ENCODE assay signal across 9 mouse cellular contexts in genomic region chr2:103424349-103425026, GRCm38 (mm10). TPM values are rescaled to one million over a fixed set of nuclear protein-coding genes. Genes with fewer than 3 reads are reported as not detected.
DNase-seq lines count a peak whose midpoint lies in the region; ATAC-seq and TF ChIP-seq lines count a peak whose summit lies in the region.
"Had no signal": no experiment of that assay in that cellular context is flagged by ENCODE, and none has a peak within 500 bp of the region (broad histone marks: within the 10 kb centered on the region; RNA-seq: fewer than 3 reads in every experiment).

No protein-coding gene starts in this region.

- peak overlapping the region; percentile 30; the same call in 1 of the 2 replicates for H3K9ac ChIP-seq in embryonic facial prominence, embryonic 12.5 days
- H3K9ac ChIP-seq in heart, embryonic 14.5 days (ENCODE audit: low read length), result no peak overlapping the region
- H3K9ac ChIP-seq in lung, embryonic 15.5 days, result peak overlapping the region; percentile 30
- H3K9ac ChIP-seq: limb, embryonic 12.5 days had no signal

- H3K27me3 ChIP-seq in E14TG2a.4 (ENCODE audit: insufficient read depth, low read length), result peaks cover 12% of the 10 kb centered on the region
- no peaks in the 10 kb centered on the region for H3K27me3 ChIP-seq in embryonic facial prominence, embryonic 12.5 days
- no peaks in the 10 kb centered on the region for H3K27me3 ChIP-seq in heart, embryonic 14.5 days (ENCODE audit: control insufficient read depth, insufficient read depth, low read length)
- H3K27me3 ChIP-seq in lung, embryonic 15.5 days, result no peaks in the 10 kb centered on the region
- H3K27me3 ChIP-seq: limb, embryonic 12.5 days had no signal

- H3K4me2 ChIP-seq in embryonic facial prominence, embryonic 12.5 days (replicated peaks), result peak overlapping the region; percentile 13; the same call in 1 of the 2 replicates
- peak overlapping the region; percentile 23; the same call in 1 of the 2 replicates for H3K4me2 ChIP-seq in heart, embryonic 14.5 days (ENCODE audit: low read length)
- H3K4me2 ChIP-seq in lung, embryonic 15.5 days, result peak overlapping the region; percentile 48
- H3K4me2 ChIP-seq: limb, embryonic 12.5 days had no signal

- no peak overlapping the region for H3K4me3 ChIP-seq in E14TG2a.4 (replicated peaks; ENCODE audit: low read length)
- 0 out of 2 replicates have a peak overlapping the region, but pooled peaks have one; percentile 2 for H3K4me3 ChIP-seq in embryonic facial prominence, embryonic 12.5 days
- no peak overlapping the region for H3K4me3 ChIP-seq in heart, embryonic 14.5 days (ENCODE audit: control insufficient read depth in 1 of 2, insufficient read depth in 1 of 2, low read depth in 1 of 2, low read length in 2 of 2)
- peak overlapping the region; percentile 40 for H3K4me3 ChIP-seq in lung, embryonic 15.5 days
- H3K4me3 ChIP-seq: limb, embryonic 12.5 days had no signal

- TF ChIP-seq CTCF in E14TG2a.4 (conservative IDR thresholded peaks at IDR 0.05; ENCODE audit: low read length), result peak; percentile 91

- H3K9me3 ChIP-seq in E14TG2a.4 (ENCODE audit: low read length), result no peaks in the 10 kb centered on the region
- H3K9me3 ChIP-seq in embryonic facial prominence, embryonic 12.5 days, result no peaks in the 10 kb centered on the region
- H3K9me3 ChIP-seq in heart, embryonic 14.5 days (ENCODE audit: control insufficient read depth, low read length), result no peaks in the 10 kb centered on the region
- no peaks in the 10 kb centered on the region for H3K9me3 ChIP-seq in lung, embryonic 15.5 days
- H3K9me3 ChIP-seq: limb, embryonic 12.5 days had no signal

- H3K4me1 ChIP-seq in E14TG2a.4 (replicated peaks; ENCODE audit: low read depth, low read length), result peaks cover 10% of the 10 kb centered on the region
- H3K4me1 ChIP-seq in embryonic facial prominence, embryonic 12.5 days, result peaks cover 2% of the 10 kb centered on the region; the same call in 1 of the 2 replicates
- H3K4me1 ChIP-seq in heart, embryonic 14.5 days (ENCODE audit: control insufficient read depth in 2 of 2, insufficient read depth in 2 of 2, low read length in 2 of 2), result peaks cover 8 to 12% of the 10 kb centered on the region in 2 experiments; a peak in 3 of 4 replicates
- H3K4me1 ChIP-seq in lung, embryonic 15.5 days, result peaks cover 24% of the 10 kb centered on the region

- H3K27ac ChIP-seq in embryonic facial prominence, embryonic 12.5 days, result no peak overlapping the region
- H3K27ac ChIP-seq in heart, embryonic 14.5 days (replicated peaks in 1 of 2; ENCODE audit: control insufficient read depth in 1 of 2, insufficient read depth in 1 of 2, low read depth in 2 of 2, low read length in 2 of 2), result no peak overlapping the region
- peak overlapping the region; percentile 89 for H3K27ac ChIP-seq in lung, embryonic 15.5 days
- H3K27ac ChIP-seq: limb, embryonic 12.5 days had no signal

- ATAC-seq in embryonic facial prominence, embryonic 12.5 days (ENCODE audit: insufficient number of reproducible peaks, insufficient read depth, low FRiP score, low TSS enrichment), result no peak
- no peak for ATAC-seq in heart, embryonic 14.5 days (ENCODE audit: insufficient number of reproducible peaks, insufficient read depth, low FRiP score, low read depth)
- peak; percentile 59; the same call in 1 of the 2 replicates for ATAC-seq in lung, embryonic 15.5 days (ENCODE audit: borderline replicate concordance, extremely low read depth, low FRiP score, low TSS enrichment)

- peak; percentile 48 for DNase-seq in adrenal gland, postnatal 25 days
- peak; percentile 53 to 81 for DNase-seq in kidney, postnatal 36 days
- DNase-seq in ovary, postnatal 36 days (ENCODE audit: low spot score), result peak; percentile 50
- DNase-seq in thymus, postnatal 36 days, result peak; percentile 38 to 55

- 27% methylated on average over 12 of the region's 12 CpGs for WGBS in embryonic facial prominence, embryonic 12.5 days
- WGBS in heart, embryonic 14.5 days, result 22% methylated on average over 12 of the region's 12 CpGs
- WGBS in lung, embryonic 15.5 days, result 12% methylated on average over 12 of the region's 12 CpGs

- no peaks in the 10 kb centered on the region for H3K36me3 ChIP-seq in E14TG2a.4 (ENCODE audit: insufficient read depth, low read length)
- no peaks in the 10 kb centered on the region for H3K36me3 ChIP-seq in embryonic facial prominence, embryonic 12.5 days
- H3K36me3 ChIP-seq in heart, embryonic 14.5 days (ENCODE audit: control insufficient read depth, insufficient read depth, low read length), result no peaks in the 10 kb centered on the region
- H3K36me3 ChIP-seq in lung, embryonic 15.5 days, result no peaks in the 10 kb centered on the region
- H3K36me3 ChIP-seq: limb, embryonic 12.5 days had no signal

RNA-seq across cellular contexts. Expression of gene Elf5, which starts 13.0 kb away (rescaled TPM):
- not detected in 2 replicates for total RNA-seq in adrenal gland, postnatal 25 days (2021)
- 0.75 and 0.90 TPM in 2 replicates for polyA plus RNA-seq in embryonic facial prominence, embryonic 12.5 days (2016; fragmentation: Nextera tagmentation; extraction: Ambion mirVana)
- 0.11 TPM in 1 of 2 replicates, not detected in the other for polyA plus RNA-seq in heart, embryonic 14.5 days (2014; fragmentation: Nextera tagmentation; extraction: Ambion mirVana)
- 4.5 and 6.2 TPM in 2 replicates for polyA plus RNA-seq in lung, embryonic 15.5 days (2015; fragmentation: Nextera tagmentation; extraction: Ambion mirVana)
- polyA plus RNA-seq: limb, embryonic 12.5 days had no signal

Comparison
In these comparisons a context has a peak if more than half of its experiments do, and no peak if none do; other contexts are left out.
1. H3K4me3 ChIP-seq: peak in embryonic facial prominence, embryonic 12.5 days (single experiment) and lung, embryonic 15.5 days (single experiment); none in E14TG2a.4 (single experiment) and heart, embryonic 14.5 days (0 of 2).
2. Peak in every context shown above with its lines, with median percentiles within 50 percentile points of each other: DNase-seq and H3K4me2 ChIP-seq.